Comparison of ENCODE assay signal across 19 mouse cellular contexts in the genomic region with DNA sequence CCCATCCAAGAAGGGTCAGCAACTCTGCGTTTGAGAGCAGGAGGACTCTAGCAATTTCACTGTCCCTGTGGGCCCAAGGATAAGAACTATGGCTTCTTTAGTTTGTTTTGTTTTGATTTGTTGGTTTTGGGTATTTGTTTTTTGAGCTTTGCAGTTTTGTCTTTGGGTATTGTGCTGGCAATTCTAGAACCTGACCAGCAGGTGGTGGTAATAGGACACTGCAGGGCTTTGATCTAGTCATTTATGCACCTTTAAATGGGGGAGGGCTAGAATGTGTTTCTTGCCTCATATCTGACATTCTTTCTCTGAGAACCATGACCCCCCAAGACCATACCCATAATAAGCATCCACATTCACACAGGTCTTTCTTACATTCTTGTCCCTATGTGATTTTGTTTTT.
DNase-seq lines count a peak whose midpoint lies in the region; TF ChIP-seq lines count a peak whose summit lies in the region.
"Had no signal": no experiment of that assay in that cellular context is flagged by ENCODE, and none has a peak within 500 bp of the region (broad histone marks: within the 10 kb centered on the region; RNA-seq: fewer than 3 reads in every experiment).

No protein-coding gene starts in this region.

- no peaks in the 10 kb centered on the region; the same call in 1 of the 2 replicates for H3K79me2 ChIP-seq in heart, adult 2 months (replicated peaks; ENCODE audit: control insufficient read depth, insufficient read depth, low read length)
- H3K79me2 ChIP-seq in liver, adult 2 months (ENCODE audit: control insufficient read depth, insufficient read depth, low read length) = no peaks in the 10 kb centered on the region

- no peaks in the 10 kb centered on the region for H3K27me3 ChIP-seq in heart, adult 2 months (ENCODE audit: control insufficient read depth, insufficient read depth, low read length)
- no peaks in the 10 kb centered on the region for H3K27me3 ChIP-seq in heart, embryonic 10.5 days (ENCODE audit: insufficient read depth, poor library complexity, severe bottlenecking)
- no peaks in the 10 kb centered on the region for H3K27me3 ChIP-seq in liver, adult 2 months (ENCODE audit: control insufficient read depth, insufficient read depth, low read length)
- no peaks in the 10 kb centered on the region for H3K27me3 ChIP-seq in E14TG2a.4 (ENCODE audit: insufficient read depth, low read length)
- H3K27me3 ChIP-seq: embryonic facial prominence, embryonic 12.5 days; hindbrain, embryonic 12.5 days; liver, embryonic 15.5 days had no signal

- no peak overlapping the region for H3K27ac ChIP-seq in heart, adult 2 months
- no peak overlapping the region for H3K27ac ChIP-seq in heart, embryonic 10.5 days
- H3K27ac ChIP-seq in liver, adult 2 months (replicated peaks; ENCODE audit: insufficient read depth, low read depth, low read length) = no peak overlapping the region
- H3K27ac ChIP-seq in cortical plate, adult 2 months (ENCODE audit: insufficient read depth, low read length) = no peak overlapping the region
- H3K27ac ChIP-seq: embryonic facial prominence, embryonic 12.5 days; hindbrain, embryonic 12.5 days; liver, embryonic 15.5 days; midbrain, embryonic 10.5 days had no signal

- H3K4me3 ChIP-seq in heart, adult 2 months = no peak overlapping the region
- H3K4me3 ChIP-seq in heart, embryonic 10.5 days = no peak overlapping the region
- no peak overlapping the region for H3K4me3 ChIP-seq in liver, adult 2 months (ENCODE audit: insufficient read depth, low read depth, low read length)
- H3K4me3 ChIP-seq in E14TG2a.4 (replicated peaks; ENCODE audit: low read length) = no peak overlapping the region
- H3K4me3 ChIP-seq in cortical plate, adult 2 months (ENCODE audit: insufficient read depth, low read length) = no peak overlapping the region
- H3K4me3 ChIP-seq: embryonic facial prominence, embryonic 12.5 days; hindbrain, embryonic 12.5 days; liver, embryonic 15.5 days; midbrain, embryonic 10.5 days had no signal

- no peak for TF ChIP-seq POLR2A in heart, adult 2 months (IDR thresholded peaks at IDR 0.05; ENCODE audit: insufficient read depth, low read depth, low read length)
- no peak for TF ChIP-seq POLR2A in liver, adult 2 months (IDR thresholded peaks at IDR 0.05; ENCODE audit: extremely low read depth, insufficient read depth, low read length)
- no peak for TF ChIP-seq POLR2A in cortical plate, adult 2 months (IDR thresholded peaks at IDR 0.05; ENCODE audit: extremely low read depth, insufficient read depth, low read length)

- no peak for TF ChIP-seq EP300 in heart, adult 2 months (IDR thresholded peaks at IDR 0.05; ENCODE audit: insufficient read depth, low read depth, low read length)

- peak; percentile 68 for TF ChIP-seq CTCF in heart, adult 2 months (IDR thresholded peaks at IDR 0.05)
- TF ChIP-seq CTCF in liver, adult 2 months (IDR thresholded peaks at IDR 0.05; ENCODE audit: low read depth, low read length) = peak; percentile 27; the same call in 1 of the 2 replicates
- peak; percentile 63 for TF ChIP-seq CTCF in E14TG2a.4 (conservative IDR thresholded peaks at IDR 0.05; ENCODE audit: low read length)
- peak; percentile 13; the same call in 1 of the 2 replicates for TF ChIP-seq CTCF in cortical plate, adult 2 months (IDR thresholded peaks at IDR 0.05; ENCODE audit: extremely low read depth, insufficient read depth, low read length)

- H3K36me3 ChIP-seq in heart, adult 2 months (ENCODE audit: control insufficient read depth, insufficient read depth, low read length) = no peaks in the 10 kb centered on the region
- peaks cover 5% of the 10 kb centered on the region; the same call in 1 of the 2 replicates for H3K36me3 ChIP-seq in heart, embryonic 10.5 days
- no peaks in the 10 kb centered on the region for H3K36me3 ChIP-seq in liver, adult 2 months (ENCODE audit: control insufficient read depth, insufficient read depth, low read length)
- peaks cover 4% of the 10 kb centered on the region; the same call in 1 of the 2 replicates for H3K36me3 ChIP-seq in E14TG2a.4 (ENCODE audit: insufficient read depth, low read length)
- H3K36me3 ChIP-seq: G1E; hindbrain, embryonic 12.5 days; liver, embryonic 15.5 days had no signal

- no peaks in the 10 kb centered on the region for H3K9me3 ChIP-seq in heart, embryonic 10.5 days
- no peaks in the 10 kb centered on the region for H3K9me3 ChIP-seq in E14TG2a.4 (ENCODE audit: low read length)
- H3K9me3 ChIP-seq: embryonic facial prominence, embryonic 12.5 days; hindbrain, embryonic 12.5 days; liver, embryonic 15.5 days; midbrain, embryonic 10.5 days had no signal

- intact Hi-C loops in heart, adult 2 months (cut with DNase I) = loop anchor here (1.0 kb wide), 1 partner anchor 173 kb away; no protein-coding TSS in a partner anchor

- 62% methylated on average over 1 of the region's 1 CpGs for WGBS in heart, adult 2 months
- 74% methylated on average over 1 of the region's 1 CpGs for WGBS in heart, embryonic 10.5 days
- WGBS in liver, adult 2 months = 73% methylated on average over 1 of the region's 1 CpGs

- no peak overlapping the region for H3K9ac ChIP-seq in heart, adult 2 months (ENCODE audit: low read depth, low read length)
- no peak overlapping the region for H3K9ac ChIP-seq in liver, adult 2 months (ENCODE audit: low read depth, low read length)
- H3K9ac ChIP-seq: embryonic facial prominence, embryonic 12.5 days; hindbrain, embryonic 12.5 days; liver, embryonic 15.5 days had no signal

- no peaks in the 10 kb centered on the region for H3K4me1 ChIP-seq in heart, adult 2 months (ENCODE audit: control insufficient read depth, insufficient read depth, low read length)
- H3K4me1 ChIP-seq in heart, embryonic 10.5 days = peaks cover 12% of the 10 kb centered on the region
- H3K4me1 ChIP-seq in liver, adult 2 months (ENCODE audit: control insufficient read depth, insufficient read depth, low read length) = no peaks in the 10 kb centered on the region
- H3K4me1 ChIP-seq in E14TG2a.4 (replicated peaks; ENCODE audit: low read depth, low read length) = peaks cover 19% of the 10 kb centered on the region
- H3K4me1 ChIP-seq in cortical plate, adult 2 months (ENCODE audit: control insufficient read depth, insufficient read depth, low read length) = no peaks in the 10 kb centered on the region
- H3K4me1 ChIP-seq: liver, embryonic 15.5 days had no signal

- no peak for DNase-seq in heart, adult 2 months
- no peak for DNase-seq in heart, embryonic 10.5 days (ENCODE audit: low spot score)
- DNase-seq in liver, adult 2 months (ENCODE audit: extremely low read depth, low read depth, low spot score) = peak; percentile 7
- no peak for DNase-seq in liver
- DNase-seq in cerebellum, adult 9-11 months = no peak
- DNase-seq: adrenal gland, postnatal 10 days; B cell, adult 2 months; cerebellum, adult 11-12 months; heart, adult 18-20 months; kidney, adult 11 months; lung, postnatal 4 days; thymus, postnatal 14 days had no signal

Comparison
In these comparisons a context has a peak if more than half of its experiments do, and no peak if none do; other contexts are left out.
1. CTCF ChIP-seq: peak in every context shown above with its lines; median percentile 68 in heart, adult 2 months; 63 in E14TG2a.4; 27 in liver, adult 2 months; 13 in cortical plate, adult 2 months.